Mouse (Mus musculus) neural tube, embryonic 14.5 days (tissue): ENCODE measurements at regions not wholly inside any gene's neighbourhood (a gene's known extent, or its start where the extent isn't known, plus 50 kb on each side); places are given as distances from the start of the nearest gene placed in this dataset.
A peak's percentile ranks its signal among the peaks of the same experiment; 100 is the strongest.

ENCODE experiments used
- ATAC-seq: fragments of 200-750 bp; cut with Nextera tagmentation; 2 replicates; pipeline ENCODE4 v1.8.0; 2017; ENCODE audit warnings: low read depth, mild to moderate bottlenecking, moderate TSS enrichment, moderate library complexity
- H3K27ac ChIP-seq: fragments of 300-500 bp; sonication (generic); 2 replicates; pipeline ENCODE4 v1.5.1; 2014; ENCODE audit warnings: low read depth, mild to moderate bottlenecking, control low read depth, low read length, moderate library complexity, mixed read lengths
- H3K27me3 ChIP-seq: fragments of 300-500 bp; sonication (generic); 2 replicates; pipeline ENCODE4 v1.6.1; 2014; ENCODE audit warnings: low read length; ENCODE audit not compliant: control insufficient read depth, insufficient read depth
- H3K36me3 ChIP-seq: fragments of 300-500 bp; sonication (generic); 2 replicates; pipeline ENCODE4 v1.6.1; 2014; ENCODE audit warnings: low read length, mixed read lengths; ENCODE audit not compliant: control insufficient read depth, insufficient read depth
- H3K4me1 ChIP-seq: fragments of 300-500 bp; sonication (generic); 2 replicates; pipeline ENCODE4 v1.6.1; 2014; ENCODE audit warnings: low read length; ENCODE audit not compliant: control insufficient read depth, insufficient read depth
- H3K4me2 ChIP-seq: fragments of 300-500 bp; sonication (generic); 2 replicates; pipeline ENCODE4 v1.6.1; 2014; ENCODE audit warnings: mild to moderate bottlenecking, low read depth, low read length, control low read depth
- H3K4me3 ChIP-seq: fragments of 300-500 bp; sonication (generic); 2 replicates; pipeline ENCODE4 v1.5.1; 2014; ENCODE audit warnings: low read depth, low read length, control low read depth, mixed read lengths
- H3K9ac ChIP-seq: fragments of 300-500 bp; sonication (generic); replicated peaks from 2 replicates; pipeline ENCODE4 v1.6.1; 2014; ENCODE audit warnings: low read depth, mild to moderate bottlenecking, control low read depth, low read length, mixed read lengths
- H3K9me3 ChIP-seq: fragments of 300-500 bp; sonication (generic); 2 replicates; pipeline ENCODE4 v1.6.1; 2016; ENCODE audit warnings: low read length; ENCODE audit not compliant: control insufficient read depth
- WGBS: fragments of 180-500 bp; shearing (Covaris S2); extraction: QIAGEN DNeasy Blood & Tissue Kit; methylation state at CpG from one replicate; pipeline ENCODE4 v1.1.7; 2014; 5-methylcytosine and 5-hydroxymethylcytosine counted together

DNA sequence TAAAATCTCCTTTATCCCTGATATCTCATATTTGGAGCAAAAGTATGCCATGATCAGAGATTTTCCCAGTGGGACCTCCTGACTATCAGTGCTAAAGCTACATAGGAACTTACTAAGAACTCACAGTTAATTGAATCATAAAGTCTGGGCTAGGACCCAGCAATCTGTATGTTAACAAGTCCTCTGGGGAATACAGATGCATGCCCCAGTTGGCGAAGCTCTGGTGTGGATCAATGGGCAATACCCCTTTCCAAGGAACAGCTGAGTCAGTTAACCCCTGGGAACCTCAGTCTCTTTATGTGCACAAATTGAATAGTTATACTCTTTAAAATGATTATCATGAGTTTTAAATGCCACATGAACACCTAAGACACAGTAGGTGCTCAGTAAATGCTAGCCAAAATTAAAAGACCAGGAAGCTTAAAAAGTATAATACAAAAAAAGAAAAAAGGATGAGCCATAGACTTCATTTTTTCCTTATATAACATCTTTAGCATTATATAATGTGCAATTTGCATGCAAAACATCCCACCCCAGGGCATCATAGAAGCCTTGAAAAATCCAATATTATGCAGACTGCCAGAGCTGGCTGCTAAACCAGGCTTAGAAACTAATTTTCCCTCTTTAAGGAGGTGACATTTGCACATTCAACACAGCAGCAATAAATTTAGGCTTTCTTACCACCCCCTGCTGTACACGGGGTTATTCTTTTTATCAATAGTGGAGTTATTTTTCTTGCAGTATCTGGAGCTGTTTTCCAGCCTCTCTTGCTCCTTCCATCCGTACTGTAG, 202.7 kb downstream of the Gm16223 start:
- Histone ChIP-seq H3K27me3 (no peaks in the 10 kb centered on the region), H3K9ac (no peak overlapping the region), H3K4me2 (no peak overlapping the region), H3K27ac (no peak overlapping the region), H3K36me3 (no peaks in the 10 kb centered on the region), H3K9me3 (no peaks in the 10 kb centered on the region), H3K4me1 (no peaks in the 10 kb centered on the region), H3K4me3 (no peak overlapping the region)
- peak; percentile 90 for ATAC-seq
- 35% methylated on average over 3 of the region's 3 CpGs for WGBS

GRCm38 (mm10) chr5:42272001-42272400, 204.2 kb downstream of the Gm16223 start:
- Histone ChIP-seq H3K4me2 (no peak overlapping the region), H3K9me3 (no peaks in the 10 kb centered on the region), H3K9ac (no peak overlapping the region), H3K4me1 (no peaks in the 10 kb centered on the region), H3K27me3 (no peaks in the 10 kb centered on the region), H3K36me3 (no peaks in the 10 kb centered on the region), H3K27ac (no peak overlapping the region), H3K4me3 (no peak overlapping the region)
- 86% methylated on average over 4 of the region's 4 CpGs for WGBS
- ATAC-seq, result no peak

DNA sequence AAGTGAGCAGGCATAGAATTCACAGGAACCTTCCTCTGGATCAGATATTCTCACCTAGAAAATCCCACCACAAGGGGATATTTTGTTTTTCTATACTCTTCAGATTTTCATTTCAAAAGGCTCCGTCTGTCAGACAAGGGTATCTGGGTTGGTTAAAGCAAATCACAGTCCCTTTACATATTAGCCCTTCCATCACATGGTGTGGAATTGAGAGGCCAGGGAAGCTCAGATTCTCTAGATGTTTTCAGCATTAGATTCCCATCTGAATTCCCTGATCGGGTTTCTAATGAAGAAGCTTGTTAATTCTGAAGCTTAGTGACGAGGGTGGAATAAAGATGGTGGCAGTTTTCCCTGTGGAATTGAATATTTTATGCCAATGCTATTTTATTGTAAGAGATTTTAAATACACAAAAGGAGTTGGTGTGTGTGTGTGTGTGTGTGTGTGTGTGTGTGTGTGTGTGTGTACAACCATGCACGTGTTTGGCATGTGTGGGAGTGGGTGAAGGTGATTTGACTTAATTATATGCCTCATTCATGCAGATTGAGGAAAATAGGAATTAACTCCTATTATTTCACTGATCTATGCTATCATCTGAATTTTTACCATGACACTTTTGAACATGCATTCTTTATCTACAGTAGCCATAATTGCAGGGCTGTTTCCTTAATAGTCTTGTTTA, 211.0 kb downstream of the Gm16223 start:
- H3K27me3 ChIP-seq, result no peaks in the 10 kb centered on the region
- no peak overlapping the region for H3K27ac ChIP-seq
- no peak for ATAC-seq
- no peak overlapping the region for H3K4me3 ChIP-seq
- H3K36me3 ChIP-seq, result no peaks in the 10 kb centered on the region
- H3K4me1 ChIP-seq, result no peaks in the 10 kb centered on the region
- 61% methylated on average over 4 of the region's 4 CpGs for WGBS
- no peak overlapping the region for H3K9ac ChIP-seq
- H3K9me3 ChIP-seq, result no peaks in the 10 kb centered on the region
- no peak overlapping the region for H3K4me2 ChIP-seq
